Mouse (Mus musculus) ES-E14 (cell line): ENCODE results near the gene Esyt2. TPM values are rescaled to one million over a fixed set of nuclear protein-coding genes. Genes with fewer than 3 reads are reported as not detected.

Experiments used
- DNase-seq: peaks from one replicate; pipeline ENCODE4 v3.0.0-alpha.2; 2013; ENCODE audit warnings: low read depth, low spot score
- H3K27ac ChIP-seq: 2 replicates; pipeline ENCODE4 v1.5.1; 2012; ENCODE audit warnings: low read depth, mild to moderate bottlenecking, low read length, moderate library complexity, mixed read lengths; ENCODE audit not compliant: poor library complexity, insufficient read depth, severe bottlenecking
- H3K36me3 ChIP-seq: 2 replicates; pipeline ENCODE4 v1.6.1; 2012; ENCODE audit warnings: mild to moderate bottlenecking, low read length, moderate library complexity, mixed read lengths; ENCODE audit not compliant: control insufficient read depth, poor library complexity, insufficient read depth, severe bottlenecking
- H3K4me1 ChIP-seq, 2 experiments: fragments of 150-350 bp in 1 of 2; sonication (generic) in 1 of 2; 2 replicates each; pipeline ENCODE4 v1.6.1; 2012; ENCODE audit warnings: low read length in 2 of 2, mild to moderate bottlenecking in 1 of 2, mixed read lengths in 1 of 2; ENCODE audit not compliant: control insufficient read depth in 2 of 2, insufficient read depth in 2 of 2, poor library complexity in 1 of 2
- H3K4me3 ChIP-seq, 2 experiments: fragments of 150-350 bp in 1 of 2; sonication (generic) in 1 of 2; 2 replicates each; pipeline ENCODE4 v1.5.1; 2012; ENCODE audit warnings: low read length in 2 of 2, low read depth in 1 of 2, mild to moderate bottlenecking in 1 of 2, mixed read lengths in 1 of 2; ENCODE audit not compliant: insufficient read depth in 1 of 2, poor library complexity in 1 of 2, severe bottlenecking in 1 of 2
- H3K9ac ChIP-seq: 2 replicates; pipeline ENCODE4 v1.6.1; 2012; ENCODE audit warnings: low read depth, mild to moderate bottlenecking, low read length, mixed read lengths; ENCODE audit not compliant: poor library complexity, insufficient read depth, severe bottlenecking
- H3K9me3 ChIP-seq: fragments of 150-350 bp; sonication (generic); 2 replicates; pipeline ENCODE4 v1.6.1; 2012; ENCODE audit warnings: low read depth, mild to moderate bottlenecking, low read length; ENCODE audit not compliant: control insufficient read depth, insufficient read depth
- CHD2 ChIP-seq: IDR thresholded peaks from 2 replicates; pipeline ENCODE4 v1.6.1; 2014; ENCODE audit warnings: mild to moderate bottlenecking, low read depth, low read length, inconsistent platforms
- HCFC1 ChIP-seq: IDR thresholded peaks from 2 replicates; pipeline ENCODE4 v1.6.1; 2012; ENCODE audit warnings: low read length, inconsistent platforms, borderline replicate concordance; ENCODE audit not compliant: insufficient read depth
- MAFK ChIP-seq: IDR thresholded peaks from 2 replicates; pipeline ENCODE4 v1.6.1; 2014; ENCODE audit warnings: mild to moderate bottlenecking, low read depth, low read length, inconsistent platforms; ENCODE audit not compliant: insufficient read depth
- ZC3H11A ChIP-seq: IDR thresholded peaks from 2 replicates; pipeline ENCODE4 v1.6.1; 2012; ENCODE audit warnings: low read depth, mild to moderate bottlenecking, inconsistent platforms, low read length, borderline replicate concordance
- ZNF384 ChIP-seq: IDR thresholded peaks from 2 replicates; pipeline ENCODE4 v1.6.1; 2012; ENCODE audit warnings: low read depth, low read length, inconsistent platforms
- in situ Hi-C, 2 experiments: fragments of 600-800 bp; cut with MboI; formaldehyde crosslinking; loops; one replicate each; pipeline ENCODE4 v1.15.1; 2025; ENCODE audit warnings: low sequenced_read_pairs in 2 of 2, inconsistent platforms in 1 of 2; ENCODE audit not compliant: unreplicated experiment in 2 of 2
- total RNA-seq: library from RNA; depleted of rRNA; stranded (reverse); fragments of 300-350 nt; gene quantifications from 2 replicates; pipeline ENCODE4 v1.2.3, GENCODE M21; 2012

Gene Esyt2
- total RNA-seq, 1 experiment, result 44.2 TPM

DNA sequence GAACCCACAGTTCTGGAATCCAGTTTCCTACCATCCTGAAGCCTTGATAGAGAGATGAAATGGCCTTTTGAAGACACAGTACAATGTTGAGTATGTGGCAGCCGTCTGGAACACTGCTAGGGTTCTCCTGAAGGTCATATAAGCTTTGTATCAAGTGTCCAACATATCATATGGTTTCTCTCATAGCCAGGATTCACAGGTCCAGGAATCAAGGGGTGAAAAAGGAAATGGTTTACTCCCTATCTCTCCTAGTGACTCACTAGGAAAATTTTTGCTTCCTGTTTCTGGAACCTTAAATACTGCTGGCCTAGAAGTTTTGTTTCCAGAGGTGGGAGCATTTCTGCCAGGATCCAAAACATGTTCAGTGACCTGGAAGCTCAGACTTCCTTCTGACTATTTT is 108.9 kb downstream of the Esyt2 start:
- H3K27ac ChIP-seq, result no peak overlapping the region

GRCm38 (mm10) chr12:116394327-116394726 is 113.3 kb downstream of the Esyt2 start:
- in situ Hi-C loops, result no loop called here
- H3K4me1 ChIP-seq, result no peaks in the 10 kb centered on the region

More for the DNA sequence above, 108.9 kb downstream of the Esyt2 start:
- in situ Hi-C loops, result no loop called here
- H3K4me3 ChIP-seq, result no peak overlapping the region
- no peaks in the 10 kb centered on the region for H3K9me3 ChIP-seq
- TF ChIP-seq CHD2, result no peak
- TF ChIP-seq ZC3H11A, result no peak
- TF ChIP-seq MAFK, result no peak
- TF ChIP-seq ZNF384, result no peak
- TF ChIP-seq HCFC1, result no peak
- no peaks in the 10 kb centered on the region for H3K4me1 ChIP-seq
- no peaks in the 10 kb centered on the region for H3K36me3 ChIP-seq
- DNase-seq, result no peak
- H3K9ac ChIP-seq, result no peak overlapping the region

GRCm38 (mm10) chr12:116395312-116395711 is 114.3 kb downstream of the Esyt2 start:
- H3K36me3 ChIP-seq, result no peaks in the 10 kb centered on the region
- TF ChIP-seq ZC3H11A (no peak), CHD2 (no peak), MAFK (no peak), ZNF384 (no peak), HCFC1 (no peak)
- H3K9ac ChIP-seq, result no peak overlapping the region
- no peaks in the 10 kb centered on the region for H3K9me3 ChIP-seq
- in situ Hi-C loops, result no loop called here
- H3K4me3 ChIP-seq, result no peak overlapping the region
- DNase-seq, result no peak
- no peaks in the 10 kb centered on the region for H3K4me1 ChIP-seq
- H3K27ac ChIP-seq, result no peak overlapping the region

More at GRCm38 (mm10) chr12:116394327-116394726, 113.3 kb downstream of the Esyt2 start:
- Histone ChIP-seq H3K9ac (no peak overlapping the region), H3K27ac (no peak overlapping the region), H3K9me3 (no peaks in the 10 kb centered on the region), H3K4me3 (no peak overlapping the region), H3K36me3 (no peaks in the 10 kb centered on the region)
- no peak for DNase-seq
- TF ChIP-seq ZNF384, result no peak
- no peak for TF ChIP-seq MAFK
- TF ChIP-seq ZC3H11A, result no peak
- TF ChIP-seq HCFC1, result no peak
- TF ChIP-seq CHD2, result no peak

DNA sequence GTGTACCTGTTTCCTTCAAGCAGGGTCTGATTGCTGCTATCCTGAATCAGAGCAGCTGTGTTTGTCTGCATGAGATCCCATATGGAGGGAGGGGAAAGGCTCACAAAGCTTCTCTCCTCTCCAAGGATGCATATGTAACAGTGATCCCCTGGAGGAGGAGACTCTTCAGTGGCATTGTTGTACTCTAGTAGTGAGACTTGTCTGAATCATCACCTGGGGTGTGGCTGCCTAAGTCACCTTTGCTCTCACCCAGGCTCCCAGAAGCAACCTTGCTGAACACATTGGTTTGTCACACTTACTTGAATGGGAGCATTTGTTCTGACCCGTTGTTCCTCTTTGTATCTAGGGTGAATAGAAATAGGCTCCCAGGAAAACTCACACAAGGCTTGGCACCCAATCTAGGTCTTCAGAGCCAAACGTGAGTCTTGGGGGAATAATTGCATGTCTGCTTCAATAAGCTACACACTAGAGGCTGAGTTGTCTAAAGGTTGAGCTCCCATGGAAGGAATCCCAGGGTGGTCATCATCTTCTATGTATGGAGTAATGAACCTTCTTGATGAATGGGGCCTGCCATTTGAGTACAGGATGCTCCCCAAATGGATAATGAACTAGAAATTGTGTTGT is 115.2 kb downstream of the Esyt2 start:
- in situ Hi-C loops, result no loop called here
- H3K9me3 ChIP-seq, result no peaks in the 10 kb centered on the region
- TF ChIP-seq ZNF384 (no peak), HCFC1 (no peak)
- H3K4me3 ChIP-seq, result no peak overlapping the region
- H3K4me1 ChIP-seq, result no peaks in the 10 kb centered on the region
- H3K27ac ChIP-seq, result no peak overlapping the region
- no peak for DNase-seq
- no peak overlapping the region for H3K9ac ChIP-seq
- no peaks in the 10 kb centered on the region; the same call in 1 of the 2 replicates for H3K36me3 ChIP-seq
